Mouse (Mus musculus) ovary, adult 18-20 months (tissue): ENCODE data around the gene Tspan10.

Experiments used
- DNase-seq: peaks from one replicate; pipeline ENCODE4 v3.0.0; 2022; ENCODE audit warnings: low spot score, mixed read lengths

Gene Tspan10

DNA sequence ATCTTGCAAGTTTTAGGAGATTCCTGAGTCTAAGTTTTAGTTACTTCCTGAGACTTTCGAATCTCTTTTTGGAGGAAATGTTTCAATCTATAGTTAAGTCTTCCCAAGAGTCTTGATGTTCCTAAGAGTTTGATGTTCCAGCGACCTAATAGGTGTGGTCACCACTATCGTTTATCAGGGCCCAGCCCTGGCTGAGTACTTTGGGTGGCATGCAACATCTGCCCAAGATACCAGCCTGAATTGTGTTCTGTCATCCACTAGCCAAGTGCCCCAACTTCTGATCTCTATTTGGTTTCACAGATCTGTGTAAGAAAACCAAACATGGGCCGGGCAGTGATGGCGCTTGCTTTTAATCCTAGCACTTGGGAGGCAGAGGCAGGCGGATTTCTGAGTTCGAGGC is 13.0 kb downstream of the Tspan10 start:
- no peak for DNase-seq

DNA sequence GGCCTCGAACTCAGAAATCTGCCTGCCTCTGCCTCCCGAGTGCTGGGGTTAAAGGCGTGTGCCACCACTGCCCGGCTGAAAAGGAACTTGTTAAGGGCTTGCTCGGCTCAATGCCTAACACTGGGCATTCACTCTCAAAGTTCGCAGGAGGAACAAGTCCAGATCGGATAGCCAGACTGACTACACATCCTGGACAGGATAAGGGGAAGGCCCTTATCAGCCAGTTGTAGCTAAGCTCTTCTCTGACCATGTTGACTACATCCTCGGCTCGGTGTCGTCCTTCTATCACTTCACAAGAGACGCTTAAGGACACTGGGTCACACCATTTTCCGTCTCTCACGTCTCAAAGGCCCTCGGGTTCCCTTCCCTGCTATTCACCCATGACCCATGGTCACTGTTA is 14.9 kb downstream of the Tspan10 start:
- DNase-seq = no peak

DNA sequence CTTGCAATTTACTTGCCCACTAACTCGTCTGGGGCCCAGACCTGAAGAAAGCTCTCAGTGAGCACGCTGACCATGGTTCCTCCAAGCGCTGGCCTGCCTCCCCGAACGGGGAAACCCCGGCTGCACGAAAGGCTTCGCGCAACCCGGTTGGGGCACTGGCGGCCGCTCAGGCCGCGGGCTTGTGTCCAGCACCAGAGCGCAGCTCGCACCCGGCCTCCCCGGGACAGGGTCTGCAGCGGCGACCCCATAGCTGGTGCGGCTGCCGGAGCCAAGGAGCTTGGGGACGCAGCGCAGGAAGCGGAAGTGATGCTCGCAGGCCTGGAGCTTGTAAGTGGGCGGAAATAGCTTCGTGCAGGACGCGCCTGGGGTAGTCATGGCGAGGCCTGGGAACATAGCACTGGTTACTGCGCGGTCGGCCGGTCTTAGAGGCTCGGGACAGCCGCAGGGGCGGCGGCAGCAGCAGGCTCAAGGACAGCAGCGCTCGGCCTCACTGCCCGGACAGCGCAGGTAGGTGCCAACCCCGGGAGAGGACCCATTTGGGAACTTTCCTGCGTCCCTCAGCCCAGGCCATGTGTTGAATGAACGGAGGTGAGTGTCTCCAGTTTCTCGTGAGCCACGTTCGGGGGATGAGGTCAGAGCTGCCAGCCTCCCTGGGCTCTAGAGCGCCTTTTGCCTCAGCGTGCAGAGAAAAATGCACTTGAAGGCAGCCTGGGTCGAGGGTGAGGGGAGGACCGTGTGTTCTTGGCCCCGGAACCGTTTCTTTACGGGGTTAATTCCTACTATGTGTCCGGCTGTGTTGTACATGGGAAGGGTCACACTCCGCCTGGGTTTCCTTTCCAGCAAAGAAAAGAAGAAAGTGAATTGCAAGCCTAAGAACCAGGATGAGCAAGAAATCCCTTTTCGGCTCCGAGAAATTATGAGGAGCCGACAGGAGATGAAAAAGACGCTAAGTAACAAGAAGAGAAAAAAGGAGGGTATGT is 15.6 kb downstream of the Tspan10 start, which contains the start of the genes Oxld1 and Ccdc137:
TSS of gene Oxld1 (minus strand) at position 297 of the 980 bp plus-strand sequence.
TSS of gene Ccdc137 (plus strand) at position 344 of the 980 bp plus-strand sequence.
- peak; percentile 51 for DNase-seq

DNA sequence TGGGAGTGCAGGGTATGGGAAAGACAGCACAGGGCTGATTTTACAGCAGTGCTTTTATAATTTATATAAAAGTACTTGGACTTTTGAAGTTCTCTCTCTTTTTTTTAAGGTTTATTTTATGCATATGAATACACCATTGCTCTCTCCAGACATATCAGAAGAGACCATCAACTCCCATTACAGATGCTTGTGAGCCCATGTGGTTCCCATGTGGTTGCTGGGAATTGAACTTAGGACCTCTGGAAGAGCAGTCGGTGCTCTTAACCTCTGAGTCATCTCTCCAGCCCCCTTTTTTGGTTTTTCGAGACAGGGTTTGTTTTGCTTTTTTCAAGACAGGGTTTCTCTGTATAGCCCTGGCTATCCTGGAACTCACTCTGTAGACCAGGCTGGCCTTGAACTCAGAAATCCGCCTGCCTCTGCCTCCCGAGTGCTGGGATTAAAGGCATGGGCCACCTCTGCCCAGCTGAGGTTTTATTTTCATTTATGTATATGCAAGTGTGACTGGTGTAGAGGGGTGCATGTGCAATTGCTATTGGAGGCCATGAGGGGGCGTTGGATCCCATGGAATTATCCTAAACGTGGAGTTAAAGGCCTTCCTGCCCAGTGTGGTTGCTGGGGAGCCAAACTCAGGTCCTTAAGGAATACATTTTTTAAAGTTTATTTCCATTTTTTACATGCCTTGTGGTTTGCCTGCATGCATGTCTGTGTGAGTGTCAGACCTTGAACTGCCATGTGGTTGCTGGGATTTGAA is 16.6 kb downstream of the Tspan10 start:
- DNase-seq = no peak

GRCm38 (mm10) chr11:120463536-120463935 is 21.1 kb downstream of the Tspan10 start:
- no peak for DNase-seq

DNA sequence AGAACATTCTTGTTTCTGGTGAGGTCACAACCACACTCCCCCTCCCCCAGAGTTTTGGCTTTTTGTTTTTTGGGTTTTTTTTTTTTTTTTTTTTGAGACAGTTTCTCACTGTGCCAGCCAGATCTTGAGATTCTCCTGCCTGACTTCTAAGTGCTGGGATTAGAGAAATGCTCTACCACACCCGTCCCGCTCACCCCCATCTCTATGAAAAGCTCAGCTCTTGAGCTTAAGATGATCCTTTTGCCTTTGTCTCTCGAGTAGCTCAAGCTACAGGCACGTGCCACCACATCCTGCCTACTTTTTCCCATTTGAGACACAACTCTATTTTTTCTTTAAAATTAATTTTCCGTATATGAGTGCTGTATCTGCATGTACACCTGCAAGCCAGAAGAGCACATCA is 21.9 kb downstream of the Tspan10 start:
- DNase-seq = no peak

GRCm38 (mm10) chr11:120465521-120465920 is 23.1 kb downstream of the Tspan10 start:
- DNase-seq = no peak

- DNase-seq = peak; percentile 92
Observed at GRCm38 (mm10) chr11:120467051-120467735, 24.7 kb downstream of the Tspan10 start, which contains the start of gene Arl16. Arl16 (minus strand) TSS chr11:120467607.

DNA sequence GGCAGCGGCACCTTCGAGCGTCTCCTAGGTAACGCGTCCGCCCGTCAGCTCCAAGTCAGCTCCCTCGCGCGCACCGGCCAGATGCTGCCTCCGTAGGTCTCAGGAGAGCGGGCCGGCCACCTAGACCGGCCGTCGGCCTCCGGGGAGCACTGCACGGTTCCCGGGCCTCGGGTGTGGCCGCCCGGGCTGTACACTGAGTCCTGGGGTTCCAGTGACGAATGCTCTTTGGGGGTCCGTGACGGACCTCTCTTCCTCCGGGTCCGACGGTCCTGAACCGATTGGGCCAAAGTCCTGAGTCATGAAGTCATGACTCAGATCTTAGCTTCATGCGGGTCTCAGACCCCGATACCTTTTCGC is 25.3 kb downstream of the Tspan10 start:
- DNase-seq = no peak

- no peak for DNase-seq
Observed at GRCm38 (mm10) chr11:120472052-120472451, 29.6 kb downstream of the Tspan10 start.

GRCm38 (mm10) chr11:120483448-120483934 is 41.0 kb downstream of the Tspan10 start:
- DNase-seq = no peak

GRCm38 (mm10) chr11:120484265-120484981 is 42.0 kb downstream of the Tspan10 start, which contains the start of gene Mrpl12:
Mrpl12 (plus strand) TSS chr11:120484613.
- peak; percentile 83 for DNase-seq

- no peak for DNase-seq
Observed at GRCm38 (mm10) chr11:120485251-120485650, 42.8 kb downstream of the Tspan10 start.

- DNase-seq = no peak
Observed at GRCm38 (mm10) chr11:120488516-120488915, 46.1 kb downstream of the Tspan10 start.

DNA sequence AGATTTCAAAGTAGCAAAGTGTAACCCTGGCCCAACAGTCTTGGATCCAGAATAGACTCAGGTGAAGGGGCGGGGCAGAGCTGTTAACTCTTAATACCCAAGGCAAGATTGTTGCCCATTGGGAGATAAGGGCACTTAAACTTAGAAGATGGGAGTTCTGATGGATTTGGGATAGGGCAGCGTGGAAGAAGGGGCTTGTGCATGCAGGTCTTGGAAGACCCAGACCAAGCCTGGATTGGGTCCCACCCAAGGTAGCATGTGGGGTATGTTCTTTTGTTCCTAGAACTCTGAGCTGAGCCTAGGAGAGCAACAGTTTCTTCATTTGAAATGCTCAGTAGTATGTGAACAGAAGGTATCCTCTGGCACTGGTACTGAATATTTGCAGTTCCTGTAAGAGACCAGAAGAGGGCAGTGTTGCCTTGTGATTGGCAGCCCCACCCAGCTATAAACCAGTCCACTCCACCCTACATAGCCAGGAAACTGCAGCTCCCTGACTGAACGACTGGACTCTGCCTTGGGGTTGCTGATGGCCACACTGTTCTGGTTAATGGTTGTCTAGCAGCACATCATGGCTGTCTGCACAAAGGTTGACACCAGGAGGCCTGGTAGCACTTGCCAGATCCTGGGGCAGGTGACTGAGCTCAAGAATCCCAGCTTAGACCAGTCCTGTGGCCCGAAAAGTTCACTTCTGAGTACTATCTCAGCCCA is 46.8 kb downstream of the Tspan10 start:
- peak; percentile 49 for DNase-seq

GRCm38 (mm10) chr11:120490291-120491046 is 48.0 kb downstream of the Tspan10 start:
- no peak for DNase-seq

GRCm38 (mm10) chr11:120491317-120492023 is 49.0 kb downstream of the Tspan10 start, which contains the start of gene Slc25a10:
Slc25a10 (plus strand) TSS chr11:120491840.
- peak; percentile 86 for DNase-seq

- DNase-seq = no peak
Observed at GRCm38 (mm10) chr11:120492024-120492877, 49.8 kb downstream of the Tspan10 start.
